Mouse (Mus musculus) G1E (cell line): ENCODE data around the gene Serpinb9. TPM values are rescaled to one million over a fixed set of nuclear protein-coding genes. Genes with fewer than 3 reads are reported as not detected.

Experiments used
- ATAC-seq: 2 replicates; pipeline ENCODE4 v1.8.0; 2016; ENCODE audit warnings: mild to moderate bottlenecking; ENCODE audit not compliant: insufficient number of reproducible peaks, poor library complexity, low FRiP score, severe bottlenecking; ENCODE audit errors: extremely low read depth
- DNase-seq: peaks from one replicate; pipeline ENCODE4 v3.0.0; 2012; ENCODE audit warnings: low spot score
- H3K27me3 ChIP-seq: 2 replicates; pipeline ENCODE4 v1.6.1; 2012; ENCODE audit warnings: mild to moderate bottlenecking, low read length, inconsistent platforms; ENCODE audit not compliant: insufficient read depth
- H3K36me3 ChIP-seq: replicated peaks from 2 replicates; pipeline ENCODE3; 2012; ENCODE audit warnings: mild to moderate bottlenecking, inconsistent platforms
- H3K4me1 ChIP-seq: 2 replicates; pipeline ENCODE4 v1.6.1; 2012; ENCODE audit warnings: low read depth, low read length, inconsistent platforms, mixed read lengths; ENCODE audit not compliant: insufficient read depth
- H3K4me3 ChIP-seq: 2 replicates; pipeline ENCODE4 v1.5.1; 2012; ENCODE audit warnings: low read depth, mild to moderate bottlenecking, inconsistent platforms, low read length, moderate library complexity, mixed read lengths
- H3K9me3 ChIP-seq: replicated peaks from 2 replicates; pipeline ENCODE4 v1.6.1; 2012; ENCODE audit warnings: inconsistent platforms
- CTCF ChIP-seq: IDR thresholded peaks from 2 replicates; pipeline ENCODE4 v1.5.1; 2012; ENCODE audit warnings: low read depth, low read length, inconsistent platforms, mixed read lengths
- GATA1 ChIP-seq: IDR thresholded peaks from 2 replicates; pipeline ENCODE4 v1.6.1; 2012; ENCODE audit warnings: borderline replicate concordance, low read length, inconsistent platforms, mixed read lengths
- GATA2 ChIP-seq: IDR thresholded peaks from 2 replicates; pipeline ENCODE4 v1.6.1; 2012; ENCODE audit warnings: low read depth, low read length, inconsistent platforms, borderline replicate concordance
- POLR2AphosphoS5 ChIP-seq: IDR thresholded peaks from 2 replicates; pipeline ENCODE4 v1.6.1; 2012; ENCODE audit warnings: low read depth, low read length, inconsistent platforms; ENCODE audit not compliant: insufficient replicate concordance
- TAL1 ChIP-seq: conservative IDR thresholded peaks from 2 replicates; pipeline ENCODE4 v1.6.1; 2012; ENCODE audit warnings: low read depth, low read length, inconsistent platforms, mixed read lengths
- polyA plus RNA-seq: library from polyadenylated mRNA; stranded (reverse); fragments of >175 nt; gene quantifications from 2 replicates; pipeline ENCODE4 v1.2.3, GENCODE M21; 2012
- total RNA-seq, 2 experiments: library from RNA; stranded (forward) in 1 of 2; stranded (reverse) in 1 of 2; fragments of 200-1000 nt in 1 of 2; fragments of >200 nt in 1 of 2; fragmentation: Nextera tagmentation in 1 of 2; gene quantifications; 2 replicates each; pipeline ENCODE4 v1.2.3; 2014 to 2017

Serpinb9 gene
- total and polyA plus RNA-seq, 3 experiments: 0.15 to 3.4 (median 2.4) TPM

DNA sequence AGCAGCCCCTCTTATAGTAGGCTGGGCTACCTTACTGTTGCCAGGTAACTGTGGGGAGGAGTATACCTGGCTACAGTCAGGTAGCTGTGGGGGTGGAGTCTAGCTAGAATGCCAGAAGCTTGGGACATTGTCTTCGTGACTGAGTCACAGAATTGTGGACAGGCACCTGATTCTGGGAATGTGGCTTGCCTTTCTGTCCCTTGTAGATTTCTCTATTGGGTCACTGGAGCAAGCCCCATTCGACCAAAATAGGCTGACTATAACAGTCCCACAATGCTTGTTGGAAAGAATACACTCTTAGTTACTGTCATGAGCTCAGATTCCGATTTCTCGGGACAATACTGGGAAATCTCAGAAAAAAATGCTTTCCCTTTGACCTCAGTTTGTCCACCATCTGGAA lies 8.0 kb upstream of the Serpinb9 start:
- TF ChIP-seq GATA2 (no peak), TAL1 (no peak), CTCF (no peak), GATA1 (no peak), POLR2AphosphoS5 (no peak)
- no peak overlapping the region for H3K4me3 ChIP-seq
- no peaks in the 10 kb centered on the region for H3K9me3 ChIP-seq
- H3K27me3 ChIP-seq: peaks cover 8% of the 10 kb centered on the region
- DNase-seq: no peak
- ATAC-seq: no peak
- peaks cover 5% of the 10 kb centered on the region for H3K4me1 ChIP-seq
- no peaks in the 10 kb centered on the region for H3K36me3 ChIP-seq

DNA sequence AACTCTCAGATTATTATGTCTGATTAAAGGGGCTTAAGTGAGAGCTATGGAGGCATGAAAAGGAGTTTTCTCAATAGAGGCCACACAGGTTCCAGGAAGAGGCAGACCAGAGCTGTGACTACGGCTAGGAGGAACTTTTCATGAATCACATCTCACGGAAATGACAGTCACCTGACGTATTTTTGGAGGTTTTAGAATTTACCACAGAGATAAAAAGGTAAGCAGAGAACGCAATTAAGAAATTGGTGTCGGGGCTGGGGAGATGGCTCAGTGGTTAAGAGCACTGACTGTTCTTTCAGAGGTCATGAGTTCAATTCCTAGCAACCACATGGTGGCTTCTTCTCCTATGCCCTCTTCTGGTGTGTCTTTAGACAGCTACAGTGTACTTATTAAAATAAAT lies 1.7 kb upstream of the Serpinb9 start:
- no peak overlapping the region for H3K4me3 ChIP-seq
- ATAC-seq (no peak), DNase-seq (no peak)

DNA sequence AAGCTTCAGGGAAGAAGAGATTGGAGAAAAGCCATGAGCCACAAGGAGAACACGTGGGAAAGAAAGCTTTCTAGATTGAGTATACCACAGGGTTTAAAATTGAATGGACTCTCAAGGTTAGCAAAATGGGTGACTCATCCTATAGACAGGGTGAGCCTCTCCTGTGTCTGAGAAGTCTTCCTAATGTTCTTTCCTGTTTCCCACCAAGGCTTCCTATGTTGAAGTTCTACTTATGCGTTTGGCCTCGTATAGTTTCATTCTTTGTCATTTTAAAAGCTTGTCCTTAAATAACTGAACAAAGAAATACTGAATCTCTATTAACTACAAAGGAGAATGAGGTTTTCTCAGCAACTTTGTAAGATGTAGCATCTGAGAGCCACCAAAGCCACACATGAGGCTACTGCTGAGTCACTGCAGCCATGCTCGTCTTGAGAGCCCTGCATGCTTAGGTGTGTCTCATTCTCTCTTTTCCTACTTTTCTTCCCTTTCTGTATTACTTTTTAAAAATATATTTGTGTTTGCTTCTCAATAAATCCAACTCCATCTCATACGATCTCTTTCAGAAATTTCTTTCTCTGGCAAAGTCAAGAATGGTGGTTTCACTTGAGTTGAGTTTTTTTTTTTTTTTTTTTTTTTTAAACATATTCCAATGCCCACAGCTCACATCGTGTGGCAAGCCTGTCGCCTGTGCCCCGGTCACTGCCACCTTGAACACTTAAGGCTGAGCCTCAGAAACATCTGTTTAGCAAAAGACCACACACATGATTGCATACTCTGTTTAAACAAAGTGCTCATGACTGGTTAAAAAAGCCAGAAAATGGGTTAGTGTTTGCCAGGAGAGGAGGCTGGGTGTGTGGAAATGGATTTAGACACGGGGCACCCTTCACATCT lies 718 bp downstream of the Serpinb9 start:
- Histone ChIP-seq H3K4me1 (peaks cover 30% of the 10 kb centered on the region), H3K27me3 (no peaks in the 10 kb centered on the region), H3K9me3 (no peaks in the 10 kb centered on the region), H3K4me3 (peak overlapping the region; percentile 71), H3K36me3 (no peaks in the 10 kb centered on the region)
- ATAC-seq (no peak), DNase-seq (no peak)
- TF ChIP-seq GATA2: no peak
- TF ChIP-seq TAL1: no peak
- no peak for TF ChIP-seq CTCF

More for the DNA sequence above, 1.7 kb upstream of the Serpinb9 start:
- Histone ChIP-seq H3K4me1 (peaks cover 30% of the 10 kb centered on the region), H3K27me3 (no peaks in the 10 kb centered on the region), H3K36me3 (no peaks in the 10 kb centered on the region), H3K9me3 (no peaks in the 10 kb centered on the region)
- TF ChIP-seq POLR2AphosphoS5 (no peak), GATA1 (no peak), CTCF (no peak), TAL1 (no peak), GATA2 (no peak)

DNA sequence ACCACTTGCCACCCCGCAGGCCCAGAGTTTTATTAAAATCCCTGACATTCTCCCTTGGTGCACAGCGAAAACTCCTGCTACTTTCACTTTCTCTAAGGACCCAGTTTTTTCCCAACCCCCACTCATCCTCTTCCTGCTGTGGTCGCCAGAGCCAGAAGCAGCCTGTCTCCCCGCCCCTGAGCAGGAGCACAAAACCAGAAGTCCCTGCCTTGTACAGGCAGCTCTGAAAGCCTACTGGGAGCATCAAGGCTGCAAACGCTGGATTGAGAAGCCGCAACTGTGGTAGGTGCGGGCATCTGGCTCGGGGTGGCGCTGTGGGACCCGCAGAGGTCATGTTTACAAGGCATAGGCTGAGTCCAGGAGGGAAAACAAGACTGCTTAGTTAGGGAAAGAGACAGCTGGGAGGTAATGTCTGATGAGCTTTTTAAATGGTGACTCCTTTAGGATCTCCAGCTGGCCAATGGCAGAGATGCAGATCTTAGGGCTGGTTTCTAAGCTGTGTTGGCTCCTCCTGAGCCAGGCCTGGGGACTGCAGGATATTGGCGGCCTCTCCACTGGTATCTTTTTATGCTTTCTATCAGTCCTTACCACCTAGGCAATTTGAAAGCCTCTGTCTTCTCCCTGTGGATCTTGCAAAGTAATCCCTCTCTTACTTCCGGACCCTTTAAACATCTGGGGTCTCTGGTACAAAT lies 1.5 kb downstream of the Serpinb9 start:
- peaks cover 30% of the 10 kb centered on the region for H3K4me1 ChIP-seq
- DNase-seq: peak; percentile 52
- TF ChIP-seq CTCF (peak; percentile 50; the same call in 1 of the 2 replicates), GATA2 (no peak), GATA1 (no peak)

DNA sequence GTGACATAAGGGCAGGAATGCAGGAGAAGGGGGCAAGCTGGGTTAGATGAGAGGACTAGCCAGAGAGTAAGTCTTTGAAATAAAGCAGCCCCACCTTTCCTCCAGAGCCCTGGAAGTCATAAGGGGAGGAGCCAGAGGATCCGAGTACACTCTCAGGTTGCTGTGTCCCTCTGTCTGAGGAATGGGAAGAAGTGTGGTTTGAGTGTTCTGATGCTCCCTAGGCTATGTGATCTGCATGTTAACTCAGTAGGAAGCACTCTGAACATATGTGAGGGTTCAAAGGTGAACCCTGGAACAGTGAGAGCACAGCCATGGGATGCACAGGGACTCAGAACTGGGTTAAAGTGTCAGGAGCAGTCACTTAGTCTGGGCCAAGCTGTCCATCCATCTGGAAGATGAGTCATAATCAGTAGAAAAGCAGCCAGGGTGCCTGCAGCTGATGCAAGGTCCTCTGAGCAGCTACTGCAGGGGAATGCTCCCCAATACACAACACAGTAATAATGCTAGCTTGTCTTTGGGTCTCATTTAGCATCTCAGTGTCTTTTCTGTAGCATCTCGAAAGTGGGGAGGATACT lies 2.5 kb downstream of the Serpinb9 start:
- Histone ChIP-seq H3K4me3 (no peak overlapping the region), H3K4me1 (peaks cover 30% of the 10 kb centered on the region)
- ATAC-seq: no peak

More for the DNA sequence above, 1.5 kb downstream of the Serpinb9 start:
- Histone ChIP-seq H3K9me3 (no peaks in the 10 kb centered on the region), H3K27me3 (no peaks in the 10 kb centered on the region), H3K4me3 (peak overlapping the region; percentile 71), H3K36me3 (no peaks in the 10 kb centered on the region)
- ATAC-seq: peak; percentile 72

DNA sequence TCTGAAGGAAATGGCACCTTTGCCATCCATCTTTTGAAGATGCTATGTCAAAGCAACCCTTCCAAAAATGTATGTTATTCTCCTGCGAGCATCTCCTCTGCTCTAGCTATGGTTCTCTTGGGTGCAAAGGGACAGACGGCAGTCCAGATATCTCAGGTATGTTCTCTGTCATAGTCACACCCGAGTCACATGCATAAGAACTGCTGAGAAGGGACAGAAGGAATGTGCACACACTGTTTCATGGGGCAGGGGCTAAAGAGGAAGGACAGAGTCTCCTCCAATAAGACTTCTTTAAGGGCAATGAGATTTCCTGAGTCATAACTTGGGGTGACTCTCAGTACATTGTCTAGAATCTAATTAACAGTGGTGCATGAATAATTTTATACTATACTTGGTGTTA lies 3.5 kb downstream of the Serpinb9 start:
- ATAC-seq (no peak), DNase-seq (no peak)
- Histone ChIP-seq H3K36me3 (no peaks in the 10 kb centered on the region), H3K27me3 (no peaks in the 10 kb centered on the region), H3K9me3 (no peaks in the 10 kb centered on the region), H3K4me1 (peaks cover 30% of the 10 kb centered on the region), H3K4me3 (no peak overlapping the region)
- TF ChIP-seq POLR2AphosphoS5 (no peak), CTCF (no peak), GATA2 (no peak), GATA1 (no peak), TAL1 (no peak)

More for the DNA sequence above, 2.5 kb downstream of the Serpinb9 start:
- H3K36me3 ChIP-seq: no peaks in the 10 kb centered on the region
- H3K9me3 ChIP-seq: no peaks in the 10 kb centered on the region
- H3K27me3 ChIP-seq: no peaks in the 10 kb centered on the region
- no peak for TF ChIP-seq GATA1
- no peak for TF ChIP-seq GATA2
- TF ChIP-seq POLR2AphosphoS5: no peak
- no peak for TF ChIP-seq CTCF
- TF ChIP-seq TAL1: no peak
- DNase-seq: no peak
